Mouse (Mus musculus): ENCODE results near the gene Chst8. TPM values are rescaled to one million over a fixed set of nuclear protein-coding genes. Genes with fewer than 3 reads are reported as not detected.
A peak's percentile ranks its signal among the peaks of the same experiment; 100 is the strongest.

The Chst8 gene
- polyA plus RNA-seq, 1 experiment from 2014 or later = 11.0 TPM

DNA sequence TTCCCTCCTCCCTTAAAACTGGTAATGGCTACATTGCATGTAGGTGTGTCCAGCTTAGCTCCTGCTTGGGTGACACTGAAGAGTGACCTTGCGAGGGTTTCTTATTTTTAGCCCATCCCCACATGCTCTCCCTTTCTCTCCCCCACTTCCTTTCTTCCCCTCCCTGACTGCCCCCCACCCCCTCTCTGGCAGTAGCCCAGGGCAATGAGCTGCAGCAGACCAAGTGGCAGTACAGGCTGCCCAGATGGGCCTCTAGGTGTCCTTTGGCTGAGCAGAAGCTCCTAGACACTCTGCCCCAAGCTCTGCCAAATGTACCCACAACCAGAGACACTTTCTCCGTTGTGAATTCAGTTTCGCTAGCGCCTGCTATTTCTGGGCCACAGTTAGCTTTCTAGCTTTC is 139.6 kb downstream of the Chst8 start:
- no peak overlapping the region for H3K4me3 ChIP-seq
- H3K9me3 ChIP-seq = no peaks in the 10 kb centered on the region
- H3K4me1 ChIP-seq (replicated peaks) = peaks cover 11% of the 10 kb centered on the region
- H3K9ac ChIP-seq = no peak overlapping the region
- no peaks in the 10 kb centered on the region for H3K36me3 ChIP-seq
- H3K4me2 ChIP-seq = no peak overlapping the region
- ATAC-seq (ENCODE audit: low FRiP score, low read depth) = no peak
- H3K27ac ChIP-seq (replicated peaks) = no peak overlapping the region
- H3K27me3 ChIP-seq = peaks cover 28% of the 10 kb centered on the region
- 78% methylated on average over 4 of the region's 4 CpGs for WGBS

DNA sequence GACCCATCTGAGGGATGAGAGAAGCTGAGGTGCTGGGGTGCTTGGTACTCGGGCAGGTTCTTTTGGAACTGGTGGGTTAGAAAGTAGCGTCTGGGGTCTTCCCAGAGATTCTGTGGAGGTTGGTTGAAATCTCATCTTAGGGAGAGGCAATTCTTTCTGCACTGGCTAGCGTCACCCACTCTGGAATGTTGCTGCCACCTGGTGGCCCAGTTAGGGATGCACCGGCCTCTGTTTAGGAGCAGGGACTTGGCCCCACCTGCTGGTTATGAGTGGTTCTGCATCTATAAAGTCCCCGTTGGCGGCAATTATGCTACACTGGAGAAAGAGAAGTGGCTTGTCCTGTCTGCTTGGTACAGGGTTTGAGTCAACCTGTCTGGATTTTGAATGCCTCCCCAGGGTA is 140.6 kb downstream of the Chst8 start:
- peak; percentile 64 for ATAC-seq (ENCODE audit: low FRiP score, low read depth)
- Histone ChIP-seq H3K4me2 (no peak overlapping the region), H3K4me3 (no peak overlapping the region), H3K4me1 (replicated peaks) (peaks cover 11% of the 10 kb centered on the region), H3K27me3 (peaks cover 28% of the 10 kb centered on the region), H3K9me3 (no peaks in the 10 kb centered on the region), H3K36me3 (no peaks in the 10 kb centered on the region), H3K27ac (replicated peaks) (no peak overlapping the region), H3K9ac (no peak overlapping the region)
- 3% methylated on average over 6 of the region's 6 CpGs for WGBS

DNA sequence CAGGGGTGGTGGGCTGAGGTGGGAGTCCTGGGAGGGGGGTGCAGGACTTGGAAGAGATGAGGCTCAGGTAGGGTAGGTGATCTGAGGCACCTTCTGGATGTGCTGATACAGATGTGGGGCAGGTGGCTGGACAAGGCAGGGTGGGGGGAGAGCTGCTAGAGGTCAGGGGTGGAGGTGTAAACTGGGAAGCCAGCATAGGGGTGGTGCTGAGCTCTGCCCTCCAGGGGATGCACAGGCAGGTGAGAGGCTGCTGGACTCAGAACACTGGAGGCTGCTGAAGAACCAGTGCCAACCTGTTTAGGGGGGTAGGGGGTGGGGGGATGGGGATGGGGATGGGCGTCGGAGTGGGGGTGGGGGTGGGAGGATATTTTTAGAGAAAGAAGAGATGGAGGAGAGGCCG is 141.7 kb downstream of the Chst8 start:
- Histone ChIP-seq H3K9me3 (no peaks in the 10 kb centered on the region), H3K27me3 (peaks cover 25% of the 10 kb centered on the region), H3K36me3 (no peaks in the 10 kb centered on the region), H3K4me1 (replicated peaks) (peaks cover 8% of the 10 kb centered on the region), H3K27ac (replicated peaks) (no peak overlapping the region), H3K4me2 (no peak overlapping the region), H3K4me3 (no peak overlapping the region), H3K9ac (no peak overlapping the region)
- WGBS = 85% methylated on average over 3 of the region's 3 CpGs
- no peak for ATAC-seq (ENCODE audit: low FRiP score, low read depth)

DNA sequence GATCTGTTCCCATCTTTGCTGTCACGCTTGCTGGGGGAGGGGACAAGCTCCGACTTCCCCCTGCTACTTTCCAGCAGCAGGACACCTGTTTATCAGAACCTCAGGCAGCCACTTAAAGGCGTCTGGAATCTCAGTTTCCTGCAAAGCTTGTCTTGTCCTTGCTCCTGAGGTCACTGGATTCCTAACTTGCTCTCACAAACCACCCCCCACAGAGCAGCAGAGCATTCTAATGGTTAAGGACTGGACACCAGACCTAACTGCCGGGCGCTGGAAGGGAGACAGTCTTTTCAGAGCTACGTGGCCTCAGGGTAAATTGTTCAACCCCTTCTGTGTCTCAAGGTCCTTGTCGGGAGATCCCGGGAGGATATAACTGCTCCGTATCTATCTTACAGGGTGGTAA is 143.2 kb downstream of the Chst8 start:
- H3K4me3 ChIP-seq = no peak overlapping the region
- 29% methylated on average over 9 of the region's 9 CpGs for WGBS
- no peaks in the 10 kb centered on the region for H3K9me3 ChIP-seq
- H3K9ac ChIP-seq = no peak overlapping the region
- H3K4me2 ChIP-seq = no peak overlapping the region
- no peaks in the 10 kb centered on the region for H3K4me1 ChIP-seq (replicated peaks)
- H3K27me3 ChIP-seq = peaks cover 12% of the 10 kb centered on the region
- ATAC-seq (ENCODE audit: low FRiP score, low read depth) = no peak
- H3K27ac ChIP-seq (replicated peaks) = no peak overlapping the region
- H3K36me3 ChIP-seq = no peaks in the 10 kb centered on the region

DNA sequence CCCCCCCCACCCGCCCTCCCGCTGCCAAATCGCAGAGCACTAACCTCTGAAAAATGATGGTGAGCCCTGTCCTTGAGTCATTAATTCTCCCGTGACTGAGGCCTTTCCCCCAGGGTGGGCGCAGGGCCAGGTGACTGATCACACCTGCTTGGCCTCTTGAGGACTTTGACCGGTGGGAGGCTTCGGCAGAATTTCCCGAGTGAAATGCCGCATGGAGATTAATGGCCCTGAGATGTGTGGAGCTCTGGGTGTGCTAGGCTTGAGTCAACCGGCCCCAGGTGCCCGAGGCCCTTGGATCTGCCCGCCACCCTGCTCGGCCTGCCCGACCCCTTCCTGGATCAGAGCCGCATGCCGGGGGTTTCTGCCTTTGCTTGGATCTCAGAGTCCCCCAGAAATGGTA is 144.6 kb downstream of the Chst8 start:
- Histone ChIP-seq H3K4me1 (replicated peaks) (0 out of 2 replicates have a peak, but pooled peaks cover 3% of the 10 kb centered on the region), H3K4me3 (no peak overlapping the region), H3K36me3 (no peaks in the 10 kb centered on the region), H3K9me3 (no peaks in the 10 kb centered on the region), H3K4me2 (no peak overlapping the region), H3K27me3 (peaks cover 3% of the 10 kb centered on the region; the same call in 1 of the 2 replicates), H3K27ac (replicated peaks) (no peak overlapping the region), H3K9ac (no peak overlapping the region)
- ATAC-seq (ENCODE audit: low FRiP score, low read depth) = no peak
- WGBS = 82% methylated on average over 16 of the region's 16 CpGs

DNA sequence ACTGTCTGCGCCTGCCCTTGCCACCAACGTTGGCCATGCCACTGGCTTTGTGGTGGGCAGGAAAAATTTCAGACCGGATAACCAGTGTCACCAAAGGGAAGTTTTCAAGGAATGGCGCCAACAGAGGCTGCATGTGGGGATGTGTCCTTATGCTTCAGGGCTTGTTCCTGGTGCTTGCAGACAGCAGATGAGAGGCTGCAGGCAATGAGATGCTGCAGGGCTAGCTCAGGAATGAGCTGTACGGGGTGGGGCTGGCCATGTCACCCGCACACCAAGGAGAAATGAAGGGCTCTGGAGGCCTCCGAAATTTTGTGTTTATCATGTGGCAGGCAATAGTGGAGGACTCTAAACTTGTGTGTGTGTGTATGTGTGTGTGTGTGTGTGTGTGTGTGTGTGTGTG is 149.4 kb downstream of the Chst8 start:
- no peak overlapping the region for H3K27ac ChIP-seq (replicated peaks)
- H3K27me3 ChIP-seq = no peaks in the 10 kb centered on the region
- 37% methylated on average over 7 of the region's 7 CpGs for WGBS
- H3K9me3 ChIP-seq = no peaks in the 10 kb centered on the region
- no peak for ATAC-seq (ENCODE audit: low FRiP score, low read depth)
- H3K36me3 ChIP-seq = no peaks in the 10 kb centered on the region
- H3K9ac ChIP-seq = no peak overlapping the region
- peaks cover 8% of the 10 kb centered on the region for H3K4me1 ChIP-seq (replicated peaks)
- no peak overlapping the region for H3K4me2 ChIP-seq
- H3K4me3 ChIP-seq = no peak overlapping the region

DNA sequence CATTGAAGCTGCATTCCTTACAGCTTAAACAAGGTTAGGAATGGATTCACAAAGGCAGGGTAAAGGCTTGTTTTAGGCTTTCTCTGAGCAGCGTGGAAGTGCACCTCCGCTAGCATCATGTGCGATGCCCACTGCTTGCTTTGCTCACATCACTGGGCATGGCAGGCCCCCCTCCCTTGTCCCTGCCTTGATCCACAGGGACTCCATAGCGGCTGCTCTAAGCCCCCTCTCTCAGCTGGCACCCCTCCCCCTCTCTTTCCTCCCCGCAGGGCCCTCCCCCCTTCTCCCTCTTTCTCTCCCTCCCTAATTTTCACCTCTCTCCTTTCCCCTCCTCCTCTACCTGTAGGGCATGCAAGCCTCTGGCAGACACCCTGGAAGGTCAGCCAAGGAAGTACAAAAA is 150.3 kb downstream of the Chst8 start:
- no peak overlapping the region for H3K4me2 ChIP-seq
- H3K9me3 ChIP-seq = no peaks in the 10 kb centered on the region
- H3K9ac ChIP-seq = no peak overlapping the region
- 10% methylated on average over 5 of the region's 5 CpGs for WGBS
- H3K36me3 ChIP-seq = no peaks in the 10 kb centered on the region
- no peak overlapping the region for H3K4me3 ChIP-seq
- no peak overlapping the region for H3K27ac ChIP-seq (replicated peaks)
- no peaks in the 10 kb centered on the region for H3K27me3 ChIP-seq
- ATAC-seq (ENCODE audit: low FRiP score, low read depth) = no peak
- peaks cover 8% of the 10 kb centered on the region for H3K4me1 ChIP-seq (replicated peaks)

DNA sequence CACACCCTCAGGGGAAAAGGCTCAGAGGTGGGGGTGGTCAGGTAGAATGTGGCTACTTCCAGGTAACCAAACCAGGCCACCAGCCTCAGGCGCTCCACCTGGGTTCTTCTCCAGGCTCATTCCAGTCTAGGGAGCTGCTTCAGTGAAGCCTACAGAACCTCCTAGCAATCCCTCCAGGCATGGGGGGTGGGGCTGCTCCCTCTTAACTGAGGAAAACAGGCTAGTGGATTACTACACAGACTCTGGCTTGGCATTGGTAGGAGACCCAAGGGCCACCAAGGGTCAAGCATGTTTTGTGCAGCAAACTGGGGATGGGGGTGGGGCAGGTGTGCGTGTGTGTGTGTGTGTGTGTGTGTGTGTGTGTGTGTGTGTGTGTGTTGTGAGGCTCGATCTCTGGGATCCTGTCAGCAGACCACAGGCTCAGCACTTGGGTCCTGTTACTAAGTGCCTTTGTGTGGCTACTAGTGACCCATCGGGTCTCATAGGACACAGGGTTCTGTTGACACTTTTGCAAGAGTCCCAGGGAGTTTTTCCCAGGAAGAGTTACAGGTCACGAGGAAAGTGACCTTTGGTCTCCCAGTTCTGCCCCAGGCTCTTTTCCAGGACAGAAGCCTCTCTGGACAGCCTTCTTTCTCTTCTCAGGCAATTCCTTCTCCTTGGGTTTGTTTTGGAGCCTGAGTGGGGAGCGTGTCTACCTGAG is 153.0 kb downstream of the Chst8 start:
- no peak for ATAC-seq (ENCODE audit: low FRiP score, low read depth)

DNA sequence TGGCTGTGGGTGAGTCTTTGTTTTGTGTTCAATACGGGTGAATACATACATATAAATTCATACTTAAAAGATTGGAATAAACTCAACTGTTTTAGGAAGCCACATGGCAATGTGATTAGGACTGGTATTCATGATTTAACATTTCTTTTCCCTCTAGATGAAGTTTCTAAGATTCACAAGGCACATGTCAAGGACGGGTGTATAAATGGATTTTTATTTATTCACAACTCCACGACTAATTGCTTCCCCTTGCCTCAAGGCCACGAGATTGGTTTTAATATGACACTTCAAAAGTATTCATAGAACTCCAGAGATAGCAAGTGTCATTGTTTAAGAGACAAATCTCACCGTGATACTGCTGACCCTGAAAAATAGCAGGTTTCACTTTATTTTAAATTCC is 155.9 kb downstream of the Chst8 start, which contains the start of gene Kctd15:
Gene Kctd15, minus strand, starts transcription at position 101 of the 400 bp plus-strand sequence.
- Histone ChIP-seq H3K4me1 (replicated peaks) (peaks cover 21% of the 10 kb centered on the region), H3K27me3 (no peaks in the 10 kb centered on the region)
- WGBS = 63% methylated on average over 5 of the region's 5 CpGs

More for the DNA sequence above, 153.0 kb downstream of the Chst8 start:
- WGBS = 84% methylated on average over 5 of the region's 6 CpGs
- Histone ChIP-seq H3K9me3 (no peaks in the 10 kb centered on the region), H3K27me3 (no peaks in the 10 kb centered on the region), H3K27ac (replicated peaks) (no peak overlapping the region), H3K4me1 (replicated peaks) (peaks cover 14% of the 10 kb centered on the region), H3K4me3 (no peak overlapping the region), H3K9ac (no peak overlapping the region), H3K4me2 (no peak overlapping the region), H3K36me3 (no peaks in the 10 kb centered on the region)

DNA sequence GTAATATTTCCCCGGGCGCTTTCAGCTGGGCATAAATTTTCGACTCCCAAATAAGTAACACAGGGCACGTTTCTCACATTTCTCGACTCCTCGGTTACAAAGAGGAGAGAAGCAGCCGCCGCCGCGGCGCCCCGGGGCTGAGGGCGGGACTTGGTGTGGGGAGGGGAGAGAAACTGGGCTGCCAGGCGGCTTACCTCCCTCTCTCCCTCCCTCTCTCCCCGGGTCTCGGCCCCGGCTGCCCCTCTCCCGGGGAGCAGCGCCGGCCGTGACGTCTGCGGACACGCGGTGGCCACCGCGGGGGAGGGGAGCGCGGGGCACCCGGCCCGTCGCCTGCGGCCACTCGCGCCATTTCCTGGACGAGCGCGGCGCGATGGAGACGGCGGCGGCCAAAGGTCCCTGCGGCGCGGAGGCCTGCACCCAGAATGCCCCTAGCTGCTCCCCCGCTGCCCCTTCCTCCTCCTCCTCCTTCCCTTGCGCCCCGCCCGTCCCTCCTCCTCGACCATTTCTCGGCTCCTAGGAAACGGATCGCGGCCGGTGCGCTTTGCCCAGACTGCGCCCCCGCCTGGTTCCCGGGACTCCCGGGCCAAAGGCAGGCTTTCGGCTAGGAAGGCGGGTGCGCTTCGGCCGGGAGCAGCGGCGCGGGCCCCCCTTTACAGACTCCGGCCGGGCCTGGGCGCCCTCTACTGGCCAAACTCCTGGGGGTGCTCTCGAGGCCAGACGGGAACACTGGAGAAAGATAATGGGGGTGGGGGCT is 157.2 kb downstream of the Chst8 start:
- peaks cover 30% of the 10 kb centered on the region for H3K4me1 ChIP-seq (replicated peaks)
- no peaks in the 10 kb centered on the region for H3K36me3 ChIP-seq
- peak overlapping the region; percentile 93 for H3K9ac ChIP-seq
- WGBS = 0% methylated on average over 42 of the region's 74 CpGs
- peak overlapping the region; percentile 99 for H3K27ac ChIP-seq (replicated peaks)
- H3K4me3 ChIP-seq = peak overlapping the region; percentile 80
- H3K9me3 ChIP-seq = no peaks in the 10 kb centered on the region
- peak; percentile 80 for ATAC-seq (ENCODE audit: low FRiP score, low read depth)
- peak overlapping the region; percentile 85 for H3K4me2 ChIP-seq
- no peaks in the 10 kb centered on the region for H3K27me3 ChIP-seq

More for the DNA sequence above, 155.9 kb downstream of the Chst8 start, which contains the start of gene Kctd15:
- H3K36me3 ChIP-seq = no peaks in the 10 kb centered on the region
- no peak for ATAC-seq (ENCODE audit: low FRiP score, low read depth)
- peak within 1 kb of the TSS; percentile 80 for H3K4me3 ChIP-seq
- H3K9ac ChIP-seq = no peak within 1 kb of the TSS
- H3K4me2 ChIP-seq = peak within 1 kb of the TSS; percentile 85
- no peaks in the 10 kb centered on the region for H3K9me3 ChIP-seq
- peak within 1 kb of the TSS; percentile 99 for H3K27ac ChIP-seq (replicated peaks)

DNA sequence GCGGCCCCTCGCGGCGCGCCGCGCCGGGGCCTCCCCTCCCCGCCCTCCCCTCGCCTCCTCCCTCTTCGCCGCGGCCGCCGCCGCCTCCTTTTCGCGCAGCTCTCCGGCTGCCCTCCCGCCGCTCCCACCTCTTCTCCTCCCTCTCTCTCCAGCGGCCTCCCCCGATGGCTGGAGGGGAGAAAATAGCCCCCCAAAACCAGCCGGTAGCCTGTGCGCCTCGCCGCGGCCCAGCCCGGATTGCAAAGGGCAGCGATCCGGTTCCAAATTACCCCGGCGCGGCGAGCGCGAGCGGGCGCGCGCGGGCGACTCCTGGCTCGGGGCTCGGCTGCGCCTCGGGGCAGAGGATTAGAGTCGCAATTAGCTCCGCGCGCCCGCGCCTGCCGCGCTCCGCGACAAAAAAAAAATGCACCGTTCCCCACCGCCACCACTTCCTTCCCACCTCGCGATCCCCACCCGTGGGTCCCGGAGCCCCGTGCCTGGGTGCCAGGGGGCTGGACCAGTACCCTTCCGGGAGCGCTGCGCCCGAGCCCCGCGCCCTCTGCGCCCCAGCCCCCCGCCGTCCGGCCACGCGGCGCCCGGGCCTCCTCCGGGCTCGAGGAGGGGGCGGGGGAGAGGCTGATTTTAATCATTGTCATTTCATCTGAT is 157.9 kb downstream of the Chst8 start:
- H3K9me3 ChIP-seq = no peaks in the 10 kb centered on the region
- WGBS = under 1% methylated on average over 56 of the region's 81 CpGs
- H3K36me3 ChIP-seq = peaks cover 5% of the 10 kb centered on the region; the same call in 1 of the 2 replicates

More for the DNA sequence above, 157.9 kb downstream of the Chst8 start:
- no peaks in the 10 kb centered on the region for H3K27me3 ChIP-seq
- peak; percentile 37 for ATAC-seq (ENCODE audit: low FRiP score, low read depth)
- H3K4me2 ChIP-seq = peak overlapping the region; percentile 85
- H3K4me3 ChIP-seq = peak overlapping the region; percentile 80
- peak overlapping the region; percentile 99 for H3K27ac ChIP-seq (replicated peaks)
- H3K9ac ChIP-seq = peak overlapping the region; percentile 93
- H3K4me1 ChIP-seq (replicated peaks) = peaks cover 34% of the 10 kb centered on the region

Data from hindbrain, embryonic 15.5 days (tissue).